In genomic region chr1:135665484-135665883, GRCm38 (mm10) we compare ENCODE assay signal across 11 mouse cellular contexts. TPM values are rescaled to one million over a fixed set of nuclear protein-coding genes. Genes with fewer than 3 reads are reported as not detected.
DNase-seq lines count a peak whose midpoint lies in the region; ATAC-seq lines count a peak whose summit lies in the region.
"Had no signal": no experiment of that assay in that cellular context is flagged by ENCODE, and none has a peak within 500 bp of the region (broad histone marks: within the 10 kb centered on the region; RNA-seq: fewer than 3 reads in every experiment).

No protein-coding gene starts in this region.

- no peaks in the 10 kb centered on the region for H3K9me3 ChIP-seq in midbrain, embryonic 16.5 days (replicated peaks; ENCODE audit: control insufficient read depth, low read length, poor library complexity, severe bottlenecking)
- no peaks in the 10 kb centered on the region for H3K9me3 ChIP-seq in midbrain, embryonic 13.5 days
- H3K9me3 ChIP-seq: liver, embryonic 15.5 days; stomach, embryonic 15.5 days had no signal

- H3K4me2 ChIP-seq in midbrain, embryonic 16.5 days (ENCODE audit: low read length) = no peak overlapping the region
- H3K4me2 ChIP-seq in midbrain, embryonic 13.5 days (replicated peaks) = no peak overlapping the region
- H3K4me2 ChIP-seq: liver, embryonic 15.5 days; stomach, embryonic 15.5 days had no signal

- no peaks in the 10 kb centered on the region for H3K36me3 ChIP-seq in midbrain, embryonic 16.5 days (ENCODE audit: control insufficient read depth, insufficient read depth, low read length)
- H3K36me3 ChIP-seq in midbrain, embryonic 13.5 days = no peaks in the 10 kb centered on the region
- H3K36me3 ChIP-seq: liver, embryonic 15.5 days; stomach, embryonic 15.5 days had no signal

- H3K27ac ChIP-seq in midbrain, embryonic 16.5 days (ENCODE audit: low read length) = 0 out of 2 replicates have a peak overlapping the region, but pooled peaks have one; percentile 23
- H3K27ac ChIP-seq in midbrain, embryonic 13.5 days = no peak overlapping the region
- H3K27ac ChIP-seq: liver, embryonic 15.5 days; stomach, embryonic 15.5 days had no signal

- H3K9ac ChIP-seq in midbrain, embryonic 16.5 days (ENCODE audit: low read depth, low read length) = no peak overlapping the region
- H3K9ac ChIP-seq in midbrain, embryonic 13.5 days (replicated peaks) = no peak overlapping the region
- H3K9ac ChIP-seq: liver, embryonic 15.5 days; stomach, embryonic 15.5 days had no signal

- DNase-seq in cerebellum, adult 9-11 months = peak; percentile 47
- peak; percentile 28 to 60 for DNase-seq in frontal cortex, postnatal 36 days (ENCODE audit: low spot score in 2 of 2)
- peak; percentile 82 to 85 for DNase-seq in right cerebral cortex, postnatal 10 days (ENCODE audit: low spot score in 2 of 2)
- no peak for DNase-seq in heart, adult 11 months
- no peak for DNase-seq in thymus, postnatal 14 days
- DNase-seq: kidney, postnatal 4 days had no signal

- H3K4me1 ChIP-seq in midbrain, embryonic 16.5 days (ENCODE audit: control insufficient read depth, insufficient read depth, low read length) = peaks cover 7% of the 10 kb centered on the region
- H3K4me1 ChIP-seq in midbrain, embryonic 13.5 days (replicated peaks) = peaks cover 28% of the 10 kb centered on the region

- no peak overlapping the region for H3K4me3 ChIP-seq in midbrain, embryonic 16.5 days (ENCODE audit: low read depth, low read length)
- H3K4me3 ChIP-seq in midbrain, embryonic 13.5 days (replicated peaks) = no peak overlapping the region
- H3K4me3 ChIP-seq: liver, embryonic 15.5 days; stomach, embryonic 15.5 days had no signal

- H3K27me3 ChIP-seq in midbrain, embryonic 16.5 days (ENCODE audit: control insufficient read depth, insufficient read depth, low read depth, low read length) = no peaks in the 10 kb centered on the region
- no peaks in the 10 kb centered on the region for H3K27me3 ChIP-seq in midbrain, embryonic 13.5 days
- H3K27me3 ChIP-seq: liver, embryonic 15.5 days; stomach, embryonic 15.5 days had no signal

- WGBS in midbrain, embryonic 16.5 days = 43% methylated on average over 8 of the region's 8 CpGs
- WGBS in midbrain, embryonic 13.5 days = 62% methylated on average over 8 of the region's 8 CpGs

- ATAC-seq in cerebellum, adult (ENCODE audit: insufficient number of reproducible peaks, low FRiP score, low TSS enrichment) = no peak
- peak; percentile 60; the same call in 1 of the 2 replicates for ATAC-seq in midbrain, embryonic 16.5 days
- no peak for ATAC-seq in midbrain, embryonic 13.5 days

RNA-seq across cellular contexts. Expression of gene Csrp1, which starts 54.4 kb away (rescaled TPM):
- polyA plus RNA-seq in midbrain, embryonic 16.5 days (2015; fragmentation: Nextera tagmentation; extraction: Ambion mirVana) = 11.4 and 13.1 TPM in 2 replicates
- polyA plus RNA-seq in midbrain, embryonic 13.5 days (2015; fragmentation: Nextera tagmentation; extraction: Ambion mirVana) = 13.9 and 16.0 TPM in 2 replicates

RNA-seq across cellular contexts. Expression of gene Nav1, which starts 58.4 kb away (rescaled TPM):
- polyA plus RNA-seq in midbrain, embryonic 16.5 days (2015; fragmentation: Nextera tagmentation; extraction: Ambion mirVana) = 53.9 and 57.1 TPM in 2 replicates
- 38.0 and 38.1 TPM in 2 replicates for polyA plus RNA-seq in midbrain, embryonic 13.5 days (2015; fragmentation: Nextera tagmentation; extraction: Ambion mirVana)

Comparison
In these comparisons a context has a peak if more than half of its experiments do, and no peak if none do; other contexts are left out.
1. DNase-seq: peak in cerebellum, adult 9-11 months (single experiment), frontal cortex, postnatal 36 days (2 of 2) and right cerebral cortex, postnatal 10 days (2 of 2); none in heart, adult 11 months (single experiment) and thymus, postnatal 14 days (single experiment).